Mouse (Mus musculus) neutrophil, adult 5-6 weeks (primary cell): Measurements from ENCODE around the gene Ppp2r5e. TPM values are rescaled to one million over a fixed set of nuclear protein-coding genes. Genes with fewer than 3 reads are reported as not detected.
"Not testable (repeated sequence)": the region's sequence is repeated elsewhere in the genome, so short reads cannot be mapped to it uniquely, and the experiment has no call there.

ENCODE experiments used
- ATAC-seq: fragments of 151-379, 151-347 bp; 2 replicates; pipeline ENCODE4 v1.8.0; 2017; ENCODE audit warnings: mild to moderate bottlenecking, moderate TSS enrichment; ENCODE audit not compliant: insufficient number of reproducible peaks, poor library complexity, low FRiP score, severe bottlenecking; ENCODE audit errors: extremely low read depth
- total RNA-seq: library from RNA; stranded (forward); fragments of 200-1000 nt; gene quantifications from 2 replicates; pipeline ENCODE4 v1.2.3, GENCODE M21; 2017

Ppp2r5e gene
- total RNA-seq, 1 experiment from 2014 or later, result 24.2 TPM

DNA sequence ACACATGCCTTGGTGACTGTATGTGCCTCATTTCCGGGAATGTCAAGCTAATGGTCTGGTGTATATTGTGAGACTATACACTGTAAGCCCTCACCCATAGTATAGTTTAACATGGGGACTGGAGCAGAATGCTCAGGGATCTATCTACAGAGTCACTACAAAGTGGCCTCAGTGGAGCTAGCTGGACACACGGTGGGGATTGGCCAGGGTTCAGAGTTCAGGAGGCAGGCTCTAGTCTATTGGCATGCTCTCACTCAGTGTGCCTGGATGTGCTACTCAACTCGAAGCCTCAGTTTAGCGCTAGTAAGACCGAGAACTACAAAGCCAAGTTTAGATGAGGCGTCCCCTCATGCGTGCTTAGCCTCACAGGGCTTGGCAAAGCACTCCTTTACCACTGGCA lies 129.8 kb downstream of the Ppp2r5e start:
- ATAC-seq, result no peak

DNA sequence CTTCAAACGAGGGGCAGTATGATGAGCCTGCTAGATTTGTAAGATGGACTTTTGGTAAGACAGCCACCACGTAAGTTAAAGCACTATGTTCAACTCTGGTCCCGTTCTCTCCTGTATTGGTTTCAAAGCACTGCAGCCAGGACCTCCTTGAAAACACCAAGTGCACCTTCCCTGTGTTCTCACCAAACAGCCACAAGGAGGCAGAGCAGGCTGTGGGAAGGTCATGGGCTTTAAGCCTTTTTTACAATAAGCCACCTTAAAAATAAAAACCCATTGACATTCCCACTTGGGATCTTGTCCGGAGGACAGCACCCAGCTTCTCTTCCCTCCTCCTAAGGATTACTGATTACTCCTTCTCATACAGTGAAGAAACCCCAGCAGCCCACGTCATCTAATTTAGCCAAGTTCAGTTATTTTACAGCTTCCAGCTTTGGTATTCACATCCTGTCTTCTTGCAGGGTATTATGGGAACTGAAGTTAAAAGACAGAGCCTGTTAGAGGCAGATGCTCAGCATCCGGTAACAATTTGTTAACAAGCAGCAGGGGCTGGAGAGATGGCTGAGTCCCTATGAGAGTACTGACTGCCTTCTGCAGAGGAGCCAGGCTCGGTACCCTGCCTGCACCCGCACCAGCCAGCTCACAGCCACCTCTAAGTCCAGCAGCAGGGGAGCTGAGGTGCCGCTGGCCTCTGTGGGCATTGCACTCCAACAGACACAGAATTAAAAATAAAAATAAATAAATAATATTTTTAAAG lies 131.9 kb downstream of the Ppp2r5e start:
- no peak for ATAC-seq

DNA sequence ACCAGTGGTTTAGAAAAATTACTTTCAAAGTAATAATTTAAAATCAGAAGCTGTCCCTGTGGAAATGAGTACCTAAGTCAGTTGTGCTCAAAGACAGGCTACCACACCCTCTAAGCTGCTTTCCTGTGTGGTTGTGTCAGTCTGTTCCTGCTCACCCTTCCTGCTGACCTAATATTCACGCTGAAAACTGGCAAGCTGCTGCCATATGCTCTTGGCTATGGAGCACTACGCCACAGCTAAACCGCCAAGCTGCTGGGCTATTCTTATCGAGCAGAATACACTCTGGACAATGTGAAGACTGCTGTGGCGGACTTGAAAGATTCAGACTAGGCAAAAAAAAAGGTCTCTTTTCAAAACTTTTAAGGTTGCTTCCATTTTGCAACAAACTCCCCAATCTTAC lies 135.5 kb downstream of the Ppp2r5e start:
- ATAC-seq, result no peak

DNA sequence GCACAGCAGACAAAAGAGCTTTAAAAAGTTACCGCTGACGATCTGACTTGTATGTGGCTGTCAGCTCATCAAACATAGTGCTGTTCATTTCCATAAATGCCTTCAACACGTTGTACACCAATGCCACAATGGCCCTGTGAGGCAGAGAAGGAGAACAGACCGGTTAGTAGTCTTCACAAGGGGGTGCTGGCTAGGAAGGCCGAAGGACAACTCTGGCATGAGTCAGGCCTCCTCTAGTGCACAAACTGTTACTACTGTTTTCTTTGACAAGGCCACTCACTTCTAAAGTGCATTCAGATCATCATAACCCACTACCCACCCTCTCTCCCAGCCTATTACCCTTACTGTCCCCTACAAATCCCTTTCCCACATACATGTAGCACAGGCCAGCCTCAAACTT lies 136.4 kb downstream of the Ppp2r5e start:
- no peak for ATAC-seq

DNA sequence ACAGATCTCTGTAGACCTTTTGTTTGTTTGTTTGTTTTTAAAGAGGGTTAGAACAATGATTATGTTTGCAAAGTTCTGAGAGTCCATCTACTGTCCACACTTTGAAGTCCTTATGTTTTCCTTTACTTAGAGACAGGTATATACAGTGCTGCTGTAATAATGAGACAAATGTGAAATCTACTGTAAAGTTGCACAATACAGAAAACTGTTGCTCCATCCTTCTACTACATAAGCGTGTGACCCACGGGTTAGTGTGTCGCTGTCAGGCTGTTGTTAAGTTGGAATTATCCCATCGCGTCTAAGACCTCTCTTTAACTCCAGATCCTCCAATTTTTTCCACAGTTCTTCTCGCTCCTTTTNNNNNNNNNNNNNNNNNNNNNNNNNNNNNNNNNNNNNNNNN lies 142.6 kb downstream of the Ppp2r5e start:
- no peak for ATAC-seq

DNA sequence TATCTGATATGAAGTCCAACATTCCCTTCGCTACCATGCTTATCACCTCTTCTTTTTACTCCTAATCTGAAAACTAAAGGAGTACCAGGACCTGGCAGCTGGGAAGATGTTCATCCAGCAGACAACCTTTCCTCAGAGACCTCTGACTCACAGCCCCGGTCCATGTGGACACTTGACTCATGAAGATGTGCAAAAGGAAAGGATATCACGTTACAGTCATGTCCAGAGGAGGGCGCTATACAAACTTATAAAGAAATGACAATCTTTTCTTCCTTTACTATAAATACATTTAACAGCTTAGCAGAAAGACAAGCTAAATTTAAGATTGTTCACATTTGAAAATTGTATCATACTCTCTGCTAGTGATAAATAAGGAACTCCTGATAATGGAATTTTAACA lies 143.0 kb downstream of the Ppp2r5e start:
- no peak for ATAC-seq

DNA sequence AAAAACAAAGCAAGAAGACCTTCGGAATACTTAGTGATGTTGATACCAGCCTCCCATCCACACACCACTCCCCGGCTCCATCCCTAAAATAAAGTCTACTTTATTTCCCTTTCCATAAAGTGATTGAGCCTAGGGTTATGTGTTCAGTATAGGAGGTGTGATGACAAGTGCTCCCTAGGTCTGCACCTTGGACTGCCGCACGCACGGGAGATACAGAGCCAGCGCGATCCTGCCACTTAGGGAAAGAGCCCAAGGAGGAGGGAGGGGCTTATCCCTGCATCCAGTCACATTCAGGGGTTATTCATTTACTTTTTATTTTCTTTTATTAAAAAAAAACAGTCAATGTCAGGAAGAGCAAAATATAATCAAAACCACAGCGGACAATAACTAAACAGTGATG lies 145.5 kb downstream of the Ppp2r5e start:
- no peak for ATAC-seq

DNA sequence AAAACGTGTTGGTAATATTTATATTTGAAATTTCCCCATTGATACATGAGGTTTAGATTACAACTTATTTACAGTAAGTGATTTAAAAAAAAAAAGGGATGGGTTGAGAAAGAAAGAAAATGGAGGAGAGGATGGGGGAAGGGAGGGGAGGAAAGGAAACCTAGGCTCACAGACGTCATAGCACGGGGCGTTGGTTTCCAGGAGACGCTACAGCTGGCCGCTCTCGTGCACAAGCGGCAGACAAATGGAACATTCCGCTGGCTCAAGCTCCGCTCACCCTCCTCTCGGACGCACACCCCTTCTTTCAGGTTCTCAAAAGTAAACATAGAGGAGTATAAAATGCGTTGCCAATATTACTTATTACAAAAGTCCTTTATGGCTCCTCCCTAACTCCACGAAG lies 146.0 kb downstream of the Ppp2r5e start:
- ATAC-seq, result no peak

DNA sequence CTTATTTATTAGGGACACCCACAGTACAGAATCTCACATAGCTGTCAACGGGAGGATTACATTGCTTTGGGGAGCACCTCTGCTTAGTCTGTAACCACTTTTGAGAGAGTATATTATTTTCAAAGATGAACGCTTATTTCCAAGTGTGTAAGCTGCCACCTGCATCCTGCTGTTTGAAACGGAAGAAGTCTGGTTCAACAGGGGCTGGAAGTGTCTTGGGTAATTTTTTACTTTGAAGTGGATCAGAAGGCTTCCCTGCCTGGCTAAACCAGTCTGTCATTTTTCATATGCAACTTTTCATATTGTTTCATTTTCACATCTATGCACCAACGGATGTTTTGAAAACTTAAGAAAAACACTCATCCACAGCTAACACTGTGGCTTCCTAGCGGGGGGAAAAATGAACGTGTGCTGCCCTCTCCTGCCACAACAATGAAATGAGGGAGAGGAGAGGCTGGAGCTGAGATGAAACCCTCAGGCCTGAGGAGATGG lies 146.5 kb downstream of the Ppp2r5e start:
- no peak for ATAC-seq

DNA sequence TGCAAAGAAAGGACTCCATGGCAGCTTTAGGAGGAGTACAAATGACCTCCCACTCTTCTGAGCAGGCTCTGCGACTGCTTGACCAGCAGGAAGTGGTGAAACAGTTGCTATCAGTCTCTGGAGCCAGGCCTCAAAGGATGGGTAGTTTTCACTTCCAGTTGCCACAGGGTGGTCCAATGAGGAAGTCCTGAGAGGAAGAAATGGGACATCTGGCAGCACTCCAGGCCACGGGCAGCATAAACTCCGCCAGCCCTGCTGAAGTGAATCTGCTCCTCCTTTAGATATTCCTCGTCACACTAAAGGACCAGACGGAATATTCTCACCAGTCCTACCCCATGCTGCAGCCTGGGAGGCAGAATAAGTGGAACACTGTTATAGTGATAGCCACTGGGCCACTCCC lies 147.1 kb downstream of the Ppp2r5e start:
- no peak for ATAC-seq

DNA sequence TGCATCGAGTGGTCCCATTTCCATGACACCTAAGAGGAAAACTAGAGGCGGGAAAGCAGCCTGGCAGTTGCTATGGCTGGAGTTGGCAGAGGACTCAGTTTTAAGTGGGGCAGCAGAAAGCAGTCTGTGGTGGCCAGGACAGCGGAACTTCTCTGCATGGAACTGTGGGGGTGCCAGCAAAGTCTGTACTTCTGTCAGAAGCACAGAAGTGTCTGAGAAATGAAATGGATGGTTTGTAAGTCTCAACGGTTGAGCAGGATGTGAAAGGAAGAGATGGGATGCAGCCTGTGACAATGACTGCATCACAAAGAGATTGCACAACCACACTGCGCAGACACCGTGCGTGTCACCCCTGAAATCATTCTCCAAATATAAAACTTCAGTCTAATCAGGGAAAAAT lies 149.8 kb downstream of the Ppp2r5e start:
- ATAC-seq, result no peak

DNA sequence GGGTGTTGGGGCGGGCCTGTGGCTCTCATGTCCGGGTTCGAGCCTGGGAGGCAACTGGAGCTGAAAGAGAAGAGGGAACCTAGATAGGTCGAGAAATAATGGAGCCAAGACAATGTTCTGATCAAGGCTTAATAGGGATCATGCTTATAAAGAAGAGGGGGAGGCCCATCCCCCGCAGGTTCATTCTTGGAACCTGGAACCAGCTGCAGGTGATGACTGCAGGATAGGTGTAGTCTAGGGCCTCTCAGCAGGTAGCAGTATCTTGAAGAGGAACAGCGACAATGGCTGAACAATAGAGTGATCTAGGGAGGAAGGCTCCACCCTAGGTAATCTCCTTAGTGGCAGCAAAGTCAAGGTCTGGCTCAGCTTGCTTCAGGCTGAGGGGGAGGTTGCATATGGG lies 163.6 kb downstream of the Ppp2r5e start:
- ATAC-seq, result not testable (repeated sequence)

DNA sequence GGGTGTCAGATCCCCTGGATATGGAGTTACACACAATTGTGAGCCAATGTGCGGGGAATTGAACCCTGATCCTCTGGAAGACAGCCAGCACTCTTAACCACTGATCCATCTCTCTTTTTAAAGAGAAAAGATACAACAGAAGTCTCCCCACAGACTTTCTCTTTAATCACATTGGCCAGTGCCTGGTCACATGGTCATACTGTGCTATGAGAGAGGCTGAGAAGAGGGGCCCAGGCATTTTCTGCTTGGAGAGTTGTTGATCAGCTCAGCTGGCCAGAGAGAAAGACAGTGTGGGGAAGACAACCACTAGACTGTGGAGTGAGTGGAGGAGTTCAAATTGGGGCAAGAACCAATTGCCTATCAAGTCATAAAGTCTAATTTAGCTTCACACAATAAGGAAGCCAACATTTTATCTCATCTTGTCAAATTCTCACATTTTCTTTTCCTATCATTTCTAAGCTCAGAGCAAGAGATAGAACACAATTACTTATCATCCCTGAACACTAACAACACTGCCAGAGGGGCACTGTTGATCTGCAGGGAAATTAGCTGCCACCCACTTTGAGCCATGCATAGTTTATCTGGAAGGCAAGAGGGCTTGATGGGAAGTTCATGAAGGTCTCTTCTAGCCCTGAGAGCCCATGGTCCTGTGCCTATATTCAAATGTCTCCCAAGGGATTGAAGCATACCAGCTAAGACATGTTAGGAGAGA lies 166.2 kb downstream of the Ppp2r5e start:
- ATAC-seq, result no peak

DNA sequence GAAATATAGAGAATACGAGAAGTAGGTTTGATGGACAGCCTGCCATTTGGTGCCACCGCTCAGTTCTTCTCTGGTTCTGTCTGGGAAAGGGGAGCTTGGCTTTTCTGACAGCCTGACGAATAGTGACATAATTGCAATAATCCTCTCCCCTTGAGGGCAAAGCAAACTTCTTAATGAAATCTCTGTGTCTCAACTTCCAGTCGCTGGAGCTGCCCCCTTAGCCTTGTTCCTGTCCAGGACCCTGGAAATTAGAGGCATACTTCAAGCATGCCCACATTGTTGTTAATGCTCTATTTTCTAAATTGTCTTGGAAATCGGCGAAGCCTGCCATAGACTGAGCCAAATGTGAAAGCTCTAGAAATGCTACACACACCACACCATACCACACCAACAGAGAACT lies 167.3 kb downstream of the Ppp2r5e start:
- ATAC-seq, result no peak

DNA sequence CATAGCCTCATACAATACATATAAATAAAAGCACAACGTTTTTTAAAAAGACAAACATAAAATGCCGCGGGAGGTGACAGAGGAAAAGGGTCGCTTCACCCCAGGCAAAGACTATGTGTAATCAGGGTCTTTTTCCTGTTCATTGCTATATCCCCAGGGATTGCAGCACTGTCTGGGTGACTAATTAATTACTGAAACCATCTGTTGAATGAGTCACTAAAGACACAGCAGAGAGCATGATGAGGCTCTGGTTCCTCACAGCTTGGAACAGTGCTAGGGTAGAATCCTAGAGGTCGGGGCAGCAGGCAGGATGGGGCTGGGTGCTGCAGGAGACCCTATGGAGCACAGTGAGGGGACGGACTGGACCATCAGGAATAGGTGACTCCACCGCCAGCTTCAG lies 170.2 kb downstream of the Ppp2r5e start:
- no peak for ATAC-seq

DNA sequence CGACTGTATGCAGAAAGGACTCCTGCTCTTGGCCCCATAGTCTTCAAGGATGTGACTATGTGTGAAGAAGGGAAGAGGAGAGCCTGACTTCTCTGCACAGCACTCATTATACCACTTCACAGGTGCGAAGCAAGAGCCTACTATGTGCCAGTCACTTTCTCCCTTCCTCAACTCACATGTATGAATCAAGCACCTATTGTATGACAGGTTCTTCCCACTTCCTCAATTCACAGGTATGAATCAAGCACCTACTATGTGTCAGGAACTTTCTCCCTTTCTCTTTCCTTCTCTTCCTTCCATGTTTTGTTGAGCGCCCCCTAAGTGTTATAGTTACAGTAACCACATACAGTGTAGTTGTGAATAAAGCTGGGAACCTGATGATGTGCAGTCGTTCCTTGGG lies 171.2 kb downstream of the Ppp2r5e start:
- ATAC-seq, result no peak

DNA sequence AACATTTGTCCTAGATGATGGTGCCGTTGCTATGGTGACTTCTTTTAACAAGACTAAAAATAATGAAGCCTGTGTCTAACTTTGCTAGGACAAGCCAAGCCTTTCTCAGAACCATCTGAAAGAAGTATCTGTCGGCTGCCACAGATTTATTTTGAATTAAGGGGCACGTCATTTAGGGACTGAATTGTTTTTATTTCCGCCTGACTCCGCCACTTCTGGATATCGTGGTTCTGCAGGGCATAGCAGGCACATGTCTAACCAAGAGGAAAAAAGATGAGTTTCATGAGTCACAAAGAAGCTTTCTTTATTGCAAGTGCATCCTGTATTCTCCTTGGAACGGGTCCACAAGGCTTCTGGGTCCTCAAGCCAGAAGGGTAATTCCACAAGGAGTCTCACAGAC lies 171.7 kb downstream of the Ppp2r5e start:
- no peak for ATAC-seq

DNA sequence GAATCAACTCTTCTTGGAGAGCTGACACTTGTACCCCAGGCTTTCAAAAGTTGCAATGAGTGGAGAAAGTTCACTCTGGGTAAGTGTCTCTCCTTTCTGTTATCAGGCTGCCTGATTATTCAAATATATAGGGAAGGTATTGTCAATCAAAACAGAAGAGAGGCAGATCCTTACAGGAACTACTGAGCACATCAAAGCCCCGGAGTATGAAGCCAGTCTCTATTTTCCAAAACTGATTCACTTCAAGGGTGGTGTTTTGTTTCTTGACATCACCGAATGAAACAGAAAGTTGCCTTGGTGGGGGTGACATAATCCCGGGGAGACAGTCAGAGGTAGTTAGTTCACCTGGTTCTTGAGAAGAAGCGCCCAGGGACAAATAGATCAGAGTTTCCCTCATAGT lies 179.4 kb downstream of the Ppp2r5e start, which contains the start of gene Gphb5:
Gene Gphb5, minus strand, starts transcription at position 101 of the 400 bp plus-strand sequence.
- ATAC-seq, result no peak

DNA sequence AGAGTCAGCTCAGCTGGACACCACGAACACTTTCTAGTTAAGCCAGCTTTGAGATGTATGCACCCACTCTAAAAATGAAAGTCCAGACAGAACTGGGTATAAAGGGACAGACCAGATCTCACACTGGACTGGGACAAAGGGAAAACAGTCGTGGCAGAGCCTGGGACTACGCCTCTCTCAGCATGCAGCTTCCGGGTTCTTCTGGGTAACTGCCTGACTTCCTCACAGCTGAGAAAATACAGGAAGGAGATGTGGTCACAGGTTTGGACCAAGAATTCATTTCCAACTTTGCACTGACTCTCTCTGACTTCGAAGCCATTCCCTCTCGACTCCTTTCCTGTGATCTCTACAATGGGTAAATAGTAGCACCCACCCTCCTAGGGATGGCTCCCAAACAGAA lies 181.1 kb downstream of the Ppp2r5e start:
- peak; percentile 25; the same call in 1 of the 2 replicates for ATAC-seq

DNA sequence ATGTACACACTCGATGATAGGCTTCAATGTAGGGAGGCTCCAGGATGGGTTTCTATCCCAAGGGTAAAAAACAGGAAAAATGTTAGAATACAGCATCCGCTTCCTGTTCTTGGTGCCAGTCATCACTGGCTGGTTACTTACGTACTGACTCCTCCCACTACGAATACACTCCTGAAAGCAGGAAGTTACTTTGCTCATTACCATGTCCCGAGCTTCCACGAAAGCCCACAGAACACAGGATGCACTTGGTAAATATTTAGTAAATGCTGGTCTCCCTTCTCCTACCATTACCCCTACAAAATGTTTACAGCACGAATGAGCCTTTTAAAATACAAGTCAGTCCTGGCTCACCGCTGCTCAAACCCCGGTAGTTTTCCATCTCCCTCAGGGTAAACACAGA lies 183.1 kb downstream of the Ppp2r5e start:
- peak; percentile 37; the same call in 1 of the 2 replicates for ATAC-seq
